Mouse (Mus musculus): ENCODE results near the gene Chid1.

Chid1 gene

GRCm38 (mm10) chr7:141558946-141559345 lies 19.3 kb upstream of the Chid1 start:
- no peak for DNase-seq (ENCODE audit: low spot score in 2 of 2)

DNA sequence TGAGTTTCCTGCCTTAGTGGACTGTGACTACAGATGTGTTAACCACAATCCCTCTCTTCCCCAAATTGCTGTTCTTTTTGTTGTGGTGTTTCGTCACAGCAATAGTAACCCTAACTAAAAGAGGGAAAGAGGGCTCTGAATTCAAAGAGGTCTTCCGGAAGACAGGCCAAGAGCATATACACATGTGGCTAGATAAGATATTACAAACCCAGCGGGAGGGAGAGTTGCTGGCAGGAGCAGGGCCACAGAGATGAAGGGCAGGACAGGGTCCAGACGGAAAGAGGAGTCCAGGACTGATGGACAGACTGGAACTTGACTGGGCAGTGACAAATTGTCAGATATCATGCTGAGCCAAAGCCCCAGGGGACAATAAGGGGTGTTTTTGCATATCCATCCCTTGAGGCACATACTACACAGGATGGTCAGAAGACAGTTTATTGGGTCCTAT lies 18.7 kb upstream of the Chid1 start:
- DNase-seq (ENCODE audit: low spot score in 2 of 2), result no peak

DNA sequence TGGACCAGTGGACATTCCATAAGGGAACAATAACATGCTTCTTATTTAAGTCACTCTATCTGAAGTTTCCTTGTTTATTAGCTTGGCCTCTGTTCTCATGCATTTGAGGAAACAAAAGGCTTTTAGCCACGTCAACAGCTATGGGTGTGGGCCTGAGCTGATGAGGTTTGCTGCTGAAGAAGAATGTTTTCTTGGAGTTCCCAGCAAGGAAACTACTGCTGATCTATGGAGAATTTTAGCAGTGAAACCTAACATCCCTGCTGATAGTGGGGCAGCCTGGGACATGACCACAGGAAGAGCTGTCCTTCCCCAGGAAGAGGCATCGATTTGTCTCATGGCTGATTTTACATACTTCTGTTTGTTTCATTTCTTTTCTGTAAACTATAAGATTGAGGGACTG lies 10.8 kb upstream of the Chid1 start:
- DNase-seq (ENCODE audit: low spot score in 2 of 2), result no peak

DNA sequence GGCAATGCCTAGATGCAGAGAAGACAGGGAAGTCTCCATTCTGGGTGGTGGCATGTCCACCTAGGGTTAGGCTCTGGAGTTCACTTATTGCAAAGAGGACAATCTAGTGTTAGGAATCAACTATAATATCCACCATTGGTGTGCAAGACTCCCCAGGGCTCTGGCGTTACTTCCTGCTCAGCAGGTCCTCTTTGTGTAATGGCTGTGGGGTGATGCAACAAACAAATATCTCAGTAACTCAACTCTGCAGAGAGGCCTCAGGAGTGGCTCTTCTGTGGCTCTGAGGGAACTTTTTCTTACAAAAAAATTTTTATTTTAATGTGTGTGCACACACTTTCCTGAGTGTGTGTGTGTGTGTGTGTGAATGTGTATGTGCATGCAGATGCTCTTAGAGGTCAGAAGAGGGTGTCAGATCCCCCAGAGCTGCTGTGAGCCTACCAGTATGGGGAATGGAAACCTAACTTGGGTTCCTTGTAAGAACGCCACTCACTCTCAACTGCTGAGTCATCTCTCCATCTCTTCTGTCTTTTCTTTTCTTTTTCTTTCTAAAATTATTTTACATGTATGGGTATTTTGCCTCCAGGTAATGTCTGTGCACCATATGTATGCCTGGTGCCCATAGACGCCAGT lies 9.9 kb upstream of the Chid1 start:
- no peak for DNase-seq (ENCODE audit: low spot score in 2 of 2)

- DNase-seq (ENCODE audit: low spot score in 2 of 2), result no peak
Measured at GRCm38 (mm10) chr7:141544654-141545053, 5.0 kb upstream of the Chid1 start.

- DNase-seq (ENCODE audit: low spot score in 2 of 2), result no peak
Measured at GRCm38 (mm10) chr7:141542588-141542987, 2.9 kb upstream of the Chid1 start.

DNA sequence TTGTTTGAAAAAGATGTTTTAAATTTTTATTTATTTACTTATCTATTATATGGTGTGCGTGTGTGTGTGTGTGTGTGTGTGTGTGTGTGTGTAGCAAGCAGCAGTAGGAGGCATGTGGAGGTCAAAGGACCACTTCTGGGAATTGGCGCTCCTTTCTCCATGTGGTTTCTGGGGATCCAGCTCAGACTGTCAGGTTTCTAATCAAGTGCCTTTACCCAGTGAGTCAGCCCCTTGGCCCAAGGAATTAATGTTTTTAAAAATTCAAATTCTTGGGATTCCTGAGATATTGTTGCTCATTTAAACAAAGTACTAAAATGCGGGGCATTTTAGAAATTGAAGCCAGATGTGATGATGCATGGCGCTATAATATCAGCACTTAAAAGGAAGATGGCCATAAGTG lies 2.0 kb upstream of the Chid1 start:
- DNase-seq (ENCODE audit: low spot score in 2 of 2), result no peak

GRCm38 (mm10) chr7:141540312-141541081 lies 840 bp upstream of the Chid1 start:
- peak in 1 of 2 experiments; percentile 5 for DNase-seq (ENCODE audit: low spot score in 2 of 2)

DNA sequence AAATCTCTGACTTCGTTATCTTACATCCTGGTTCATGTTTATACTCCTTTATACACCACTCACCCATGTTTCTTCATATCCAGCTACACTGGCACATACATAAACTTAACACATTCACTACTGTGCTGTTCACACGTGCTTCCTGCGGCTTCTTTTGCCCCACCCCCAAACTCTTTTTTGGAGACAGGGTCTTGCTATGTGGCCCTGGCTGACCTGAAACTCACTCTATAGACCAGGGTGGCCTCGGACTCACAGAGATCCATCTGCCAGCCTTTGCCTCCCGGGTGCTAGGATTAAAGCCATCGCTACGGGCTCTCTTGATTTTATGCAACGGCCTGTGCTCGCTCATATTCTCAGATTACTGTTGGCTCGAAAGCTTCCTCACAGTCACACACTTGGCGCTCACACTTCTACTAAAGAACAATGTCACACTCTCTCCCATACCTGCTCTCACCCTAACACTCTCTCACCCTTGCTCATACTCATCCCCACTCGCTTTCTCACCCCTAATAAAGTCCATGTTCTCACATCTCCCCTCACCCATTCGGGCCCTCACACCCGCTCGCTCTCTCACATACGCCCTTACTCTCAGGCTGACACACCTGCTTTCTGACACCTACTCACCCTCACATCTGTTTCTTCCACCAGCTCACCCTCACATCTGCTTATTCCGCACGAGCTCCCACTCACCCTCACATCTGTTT lies 653 bp downstream of the Chid1 start:
- DNase-seq (ENCODE audit: low spot score in 2 of 2), result no peak

DNA sequence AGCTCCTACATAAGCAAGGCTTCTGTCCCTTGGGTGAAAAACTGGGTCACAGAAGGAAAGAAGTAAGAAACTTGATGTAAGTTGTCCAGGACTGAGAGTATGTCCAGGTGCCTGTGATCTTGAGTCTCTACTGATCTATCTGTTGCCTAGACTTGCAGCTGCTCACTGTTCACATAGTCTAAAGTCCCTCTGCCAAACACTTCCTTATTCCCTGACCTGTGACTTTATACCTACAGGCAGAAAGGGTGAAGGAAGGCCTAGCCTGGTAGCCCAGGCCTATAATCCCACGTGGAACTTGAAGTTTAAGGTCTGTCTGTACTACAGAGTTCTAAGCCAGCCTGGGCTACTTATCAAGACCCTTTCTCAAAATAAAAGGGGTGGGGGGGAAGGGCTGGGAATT lies 4.1 kb downstream of the Chid1 start:
- no peak for DNase-seq (ENCODE audit: low spot score in 2 of 2)

DNA sequence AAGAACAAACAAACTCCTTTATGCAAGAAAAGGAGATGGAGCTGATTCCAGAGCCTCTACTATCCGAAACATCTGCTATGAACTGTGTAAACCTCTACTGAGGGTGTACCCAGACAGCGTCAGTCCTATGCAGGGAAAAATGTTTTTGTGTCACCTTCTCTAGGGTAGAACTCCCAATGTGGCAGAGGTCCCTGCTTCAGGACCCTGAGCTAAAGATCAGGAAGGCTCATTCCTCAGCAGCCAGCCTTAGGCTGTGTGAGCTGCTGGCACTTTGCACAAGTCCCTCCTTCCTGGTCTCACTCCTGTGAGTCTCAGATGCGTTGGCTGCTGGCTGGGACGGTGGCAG lies 14.1 kb downstream of the Chid1 start:
- DNase-seq (ENCODE audit: low spot score in 2 of 2), result no peak

- DNase-seq (ENCODE audit: low spot score in 2 of 2), result peak; percentile 50 to 79
Measured at GRCm38 (mm10) chr7:141524760-141525579, 14.7 kb downstream of the Chid1 start.

GRCm38 (mm10) chr7:141524271-141524670 lies 15.4 kb downstream of the Chid1 start:
- no peak for DNase-seq (ENCODE audit: low spot score in 2 of 2)

- no peak for DNase-seq (ENCODE audit: low spot score in 2 of 2)
Measured at GRCm38 (mm10) chr7:141523007-141523406, 16.6 kb downstream of the Chid1 start.

DNA sequence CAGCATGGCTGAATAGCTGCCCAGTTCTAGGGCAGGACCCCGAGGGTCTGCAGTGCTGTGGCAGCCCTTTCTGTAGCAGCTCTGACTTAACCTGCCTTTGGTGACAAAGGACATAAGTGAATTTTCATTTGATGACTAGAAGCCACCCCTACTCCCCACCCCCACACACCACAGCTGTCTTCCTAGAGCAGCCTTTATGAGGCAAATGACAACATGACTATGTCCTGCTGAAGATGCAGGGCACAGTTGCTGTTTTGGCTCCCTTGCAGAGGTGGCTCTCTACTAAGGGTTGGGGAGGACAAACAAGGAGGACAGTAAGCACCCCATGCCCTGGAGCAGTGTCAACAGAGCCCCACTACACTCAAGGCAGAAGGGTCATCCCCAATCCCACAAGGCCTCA lies 19.9 kb downstream of the Chid1 start:
- no peak for DNase-seq (ENCODE audit: low spot score in 2 of 2)

DNA sequence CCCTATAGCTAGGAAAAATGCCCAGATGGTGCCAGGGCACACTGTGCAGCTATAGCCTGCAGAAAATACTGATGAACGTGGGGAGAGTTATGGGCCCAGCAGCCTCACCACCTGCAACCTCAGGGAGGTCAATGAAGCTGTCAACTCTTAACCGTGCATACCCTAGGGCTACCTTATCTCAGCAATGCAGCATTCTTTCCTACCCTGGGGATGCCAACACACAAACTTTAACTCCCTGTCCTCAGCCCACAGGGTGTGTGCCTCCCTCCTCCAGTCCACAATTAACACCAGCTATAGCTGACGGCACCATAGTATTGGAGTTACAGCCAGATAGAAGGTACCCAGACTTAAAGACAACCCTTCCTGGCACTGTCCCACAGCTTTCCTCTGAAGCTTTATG lies 20.7 kb downstream of the Chid1 start:
- DNase-seq (ENCODE audit: low spot score in 2 of 2), result no peak

- no peak for DNase-seq (ENCODE audit: low spot score in 2 of 2)
Measured at GRCm38 (mm10) chr7:141518296-141518695, 21.4 kb downstream of the Chid1 start.

DNA sequence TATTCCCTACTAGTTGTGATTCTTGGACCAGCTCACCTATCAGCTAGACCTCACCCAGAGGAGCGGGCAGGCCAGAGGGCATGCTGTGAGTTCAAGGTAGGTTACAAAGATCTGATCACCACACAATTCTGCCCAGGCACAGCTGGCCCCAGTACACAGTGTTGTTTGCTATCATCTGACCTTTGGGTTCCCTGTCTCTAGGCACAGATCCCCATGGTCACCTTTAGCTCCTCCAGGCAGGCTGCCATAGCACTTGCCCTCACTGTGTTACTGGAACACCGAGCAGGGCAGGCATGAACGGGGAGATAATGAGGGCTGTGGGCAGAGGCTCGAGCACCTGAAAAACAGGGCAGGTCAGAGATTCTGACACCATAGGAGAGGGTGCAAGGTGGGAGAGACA lies 22.0 kb downstream of the Chid1 start:
- DNase-seq (ENCODE audit: low spot score in 2 of 2), result no peak

DNA sequence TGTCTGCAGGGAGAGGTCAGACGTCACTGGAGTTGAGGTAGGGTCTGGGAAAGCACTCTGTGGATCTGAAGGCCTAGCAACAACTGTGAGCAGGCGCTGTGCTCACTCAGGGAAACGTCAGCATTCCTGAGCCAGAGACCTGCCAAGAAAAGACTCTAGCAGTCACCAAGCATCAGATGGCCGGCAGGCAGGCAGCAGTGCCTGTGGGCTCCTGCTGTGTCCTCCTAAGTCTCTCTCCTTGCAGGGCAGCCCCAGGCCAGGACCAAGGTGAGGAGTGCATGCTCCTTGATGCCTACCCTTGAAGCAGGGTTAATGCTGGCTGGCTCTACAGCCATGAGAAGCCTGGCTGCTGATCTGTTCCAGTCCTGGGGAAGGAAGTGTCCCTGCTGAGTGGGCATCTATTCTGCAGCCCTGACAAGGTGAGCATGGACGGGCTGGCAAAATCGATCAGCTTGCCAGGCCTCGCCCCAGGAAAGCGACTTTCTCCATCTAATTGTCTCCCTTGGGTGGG lies 28.9 kb downstream of the Chid1 start:
- no peak for DNase-seq (ENCODE audit: low spot score in 2 of 2)

- DNase-seq (ENCODE audit: low spot score in 2 of 2), result no peak
Measured at GRCm38 (mm10) chr7:141510196-141510595, 29.5 kb downstream of the Chid1 start.

DNA sequence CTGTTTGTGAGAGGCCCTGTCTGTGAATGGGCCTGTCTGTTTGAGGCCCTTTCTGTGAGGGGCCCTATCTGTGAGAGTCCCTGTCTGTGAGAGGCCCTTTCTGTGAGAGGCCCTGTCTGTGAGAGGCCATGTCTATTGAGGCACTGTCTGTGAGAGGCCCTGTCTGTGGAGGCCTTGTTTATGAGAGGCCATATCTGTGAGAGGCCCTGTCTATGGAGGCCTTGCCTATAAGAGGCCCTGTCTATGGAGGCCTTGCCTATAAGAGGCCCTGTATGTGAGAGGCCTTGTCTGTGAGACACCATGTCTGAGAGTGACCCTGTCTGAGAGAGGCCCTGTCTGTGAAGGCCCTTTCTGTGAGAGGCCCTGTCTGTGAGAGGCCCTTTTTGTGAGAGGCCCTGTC lies 31.5 kb downstream of the Chid1 start:
- no peak for DNase-seq (ENCODE audit: low spot score in 2 of 2)

GRCm38 (mm10) chr7:141506278-141506677 lies 33.4 kb downstream of the Chid1 start:
- no peak for DNase-seq (ENCODE audit: low spot score in 2 of 2)
